Mouse (Mus musculus) forebrain, embryonic 11.5 days (tissue): ENCODE measurements around the gene Msmp. TPM values are rescaled to one million over a fixed set of nuclear protein-coding genes. Genes with fewer than 3 reads are reported as not detected.

Experiments used
- ATAC-seq: fragments of 200-750 bp; cut with Nextera tagmentation; replicated peaks from 2 replicates; pipeline ENCODE4 v1.8.0; 2017; ENCODE audit warnings: moderate TSS enrichment; ENCODE audit not compliant: low FRiP score
- DNase-seq: peaks from one replicate; pipeline ENCODE4 v3.0.0-alpha.2; 2017; ENCODE audit warnings: low spot score
- H3K27ac ChIP-seq: fragments of 300-500 bp; sonication (generic); 2 replicates; pipeline ENCODE4 v1.5.1; 2014; ENCODE audit warnings: low read depth, low read length
- H3K27me3 ChIP-seq: fragments of 300-500 bp; sonication (generic); 2 replicates; pipeline ENCODE4 v1.6.1; 2014; ENCODE audit warnings: mild to moderate bottlenecking, low read length, mixed read lengths; ENCODE audit not compliant: control insufficient read depth, insufficient read depth
- H3K36me3 ChIP-seq: fragments of 300-500 bp; sonication (generic); 2 replicates; pipeline ENCODE4 v1.6.1; 2014; ENCODE audit warnings: mild to moderate bottlenecking, low read length, moderate library complexity, mixed read lengths; ENCODE audit not compliant: control insufficient read depth, insufficient read depth
- H3K4me1 ChIP-seq: fragments of 300-500 bp; sonication (generic); replicated peaks from 2 replicates; pipeline ENCODE4 v1.6.1; 2014; ENCODE audit warnings: low read length, mixed read lengths; ENCODE audit not compliant: control insufficient read depth, insufficient read depth
- H3K4me2 ChIP-seq: fragments of 300-500 bp; sonication (generic); 2 replicates; pipeline ENCODE4 v1.6.1; 2014; ENCODE audit warnings: low read depth, mild to moderate bottlenecking, low read length, moderate library complexity, mixed read lengths; ENCODE audit not compliant: severe bottlenecking
- H3K4me3 ChIP-seq: fragments of 300-500 bp; sonication (generic); 2 replicates; pipeline ENCODE4 v1.5.1; 2014; ENCODE audit warnings: low read depth, low read length
- H3K9ac ChIP-seq: fragments of 300-500 bp; sonication (generic); 2 replicates; pipeline ENCODE4 v1.6.1; 2014; ENCODE audit warnings: low read length
- H3K9me3 ChIP-seq: fragments of 300-500 bp; sonication (generic); 2 replicates; pipeline ENCODE4 v1.6.1; 2016; ENCODE audit warnings: low read length, mixed read lengths; ENCODE audit not compliant: control insufficient read depth
- WGBS: fragments of 180-500 bp; shearing (Covaris S2); extraction: QIAGEN DNeasy Blood & Tissue Kit; methylation state at CpG from one replicate; pipeline ENCODE4 v1.1.7; 2014; 5-methylcytosine and 5-hydroxymethylcytosine counted together
- polyA plus RNA-seq: library from polyadenylated mRNA; unstranded; fragments of >200 nt; fragmentation: Nextera tagmentation; extraction: Ambion mirVana; gene quantifications from 2 replicates; pipeline ENCODE4 v1.2.1, GENCODE M21; 2014

The Msmp gene
- polyA plus RNA-seq, 1 experiment from 2014 or later = 2.8 TPM

DNA sequence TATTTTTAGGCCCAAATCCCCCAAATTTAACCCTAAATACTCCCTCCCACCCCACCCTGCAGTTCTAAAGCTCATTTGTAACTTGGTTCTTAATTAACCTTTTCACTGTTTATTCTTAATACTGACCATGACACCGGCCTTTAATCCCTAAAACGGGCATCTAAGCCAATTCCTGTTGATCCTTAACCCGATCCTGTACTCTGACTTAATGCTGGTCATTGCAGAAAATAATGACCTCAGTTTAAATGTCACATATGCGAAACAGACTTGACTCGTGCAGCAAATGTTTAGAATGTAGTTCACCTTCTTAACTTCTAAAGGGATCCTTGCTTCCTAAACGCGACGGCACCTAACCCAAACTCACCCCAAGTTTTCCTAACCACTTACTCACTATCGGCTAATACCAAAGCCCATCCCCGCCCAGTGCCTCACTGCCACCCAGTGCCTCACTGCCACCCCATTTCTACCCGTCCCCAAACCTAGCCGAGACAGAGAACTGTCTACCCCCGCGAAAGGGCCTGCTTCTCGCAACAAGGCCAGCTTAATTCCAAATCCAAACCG lies 22.8 kb downstream of the Msmp start:
- peaks cover under 1% of the 10 kb centered on the region; the same call in 1 of the 2 replicates for H3K36me3 ChIP-seq
- ATAC-seq = no peak; the same call in 1 of the 2 replicates
- 3% methylated on average over 16 of the region's 16 CpGs for WGBS
- DNase-seq = no peak
- H3K27me3 ChIP-seq = no peaks in the 10 kb centered on the region
- H3K27ac ChIP-seq = peak overlapping the region; percentile 97
- peak overlapping the region; percentile 92 for H3K9ac ChIP-seq
- H3K4me3 ChIP-seq = peak overlapping the region; percentile 90
- H3K4me1 ChIP-seq = peaks cover 20% of the 10 kb centered on the region; the same call in 1 of the 2 replicates
- H3K4me2 ChIP-seq = peak overlapping the region; percentile 59
- no peaks in the 10 kb centered on the region for H3K9me3 ChIP-seq

DNA sequence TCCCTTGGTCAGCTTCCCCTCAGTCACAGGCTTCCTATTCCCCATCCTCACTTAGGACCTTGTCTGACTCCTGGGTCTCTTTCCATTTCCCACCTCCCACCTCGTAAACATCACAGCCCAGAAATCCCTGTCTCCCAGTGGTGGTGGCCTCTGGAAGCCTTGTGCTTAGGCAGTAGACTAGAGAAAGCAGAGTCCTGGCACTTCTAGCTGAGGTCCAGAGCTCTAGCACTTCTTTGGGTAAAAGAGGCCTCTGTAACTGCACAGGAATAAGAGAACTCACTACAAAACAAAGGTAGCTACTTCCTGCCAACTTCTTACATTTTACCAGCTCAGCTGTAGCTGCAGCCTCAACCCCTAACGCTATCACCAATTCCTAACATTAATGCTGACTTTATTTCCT lies 23.3 kb downstream of the Msmp start:
- H3K4me3 ChIP-seq = peak overlapping the region; percentile 90
- peaks cover 20% of the 10 kb centered on the region; the same call in 1 of the 2 replicates for H3K4me1 ChIP-seq
- H3K4me2 ChIP-seq = peak overlapping the region; percentile 59
- no peaks in the 10 kb centered on the region for H3K27me3 ChIP-seq
- 32% methylated on average over 2 of the region's 2 CpGs for WGBS
- H3K36me3 ChIP-seq = no peaks in the 10 kb centered on the region; the same call in 1 of the 2 replicates
- DNase-seq = no peak
- H3K9ac ChIP-seq = peak overlapping the region; percentile 92; the same call in 1 of the 2 replicates
- H3K9me3 ChIP-seq = no peaks in the 10 kb centered on the region
- no peak overlapping the region for H3K27ac ChIP-seq
- ATAC-seq = no peak

DNA sequence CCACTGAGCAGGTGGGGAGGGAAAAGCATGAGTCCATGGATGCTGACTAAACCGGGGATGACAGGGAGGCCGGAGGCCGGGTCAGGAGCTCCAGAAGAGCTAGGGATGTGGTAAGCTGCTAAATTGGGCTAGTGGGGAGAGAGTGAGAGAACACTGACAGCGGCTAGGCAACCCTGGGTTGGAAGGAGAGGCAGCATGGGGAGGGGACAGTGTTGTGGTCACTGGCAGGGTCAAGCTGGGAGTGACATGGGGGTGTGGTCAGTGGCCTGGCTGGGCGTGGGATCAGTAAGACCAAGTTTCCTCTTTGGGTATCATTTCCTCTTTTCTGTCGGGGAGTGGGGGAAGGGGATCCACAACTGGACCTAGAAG lies 24.1 kb downstream of the Msmp start:
- H3K36me3 ChIP-seq = peaks cover 3% of the 10 kb centered on the region; the same call in 1 of the 2 replicates
- H3K4me2 ChIP-seq = 0 out of 2 replicates have a peak overlapping the region, but pooled peaks have one; percentile 15
- H3K9ac ChIP-seq = peak overlapping the region; percentile 17; the same call in 1 of the 2 replicates
- H3K27ac ChIP-seq = no peak overlapping the region
- no peaks in the 10 kb centered on the region for H3K9me3 ChIP-seq
- no peak overlapping the region for H3K4me3 ChIP-seq
- H3K27me3 ChIP-seq = no peaks in the 10 kb centered on the region
- DNase-seq = no peak
- 53% methylated on average over 6 of the region's 6 CpGs for WGBS
- ATAC-seq = no peak
- H3K4me1 ChIP-seq = peaks cover 20% of the 10 kb centered on the region; the same call in 1 of the 2 replicates

DNA sequence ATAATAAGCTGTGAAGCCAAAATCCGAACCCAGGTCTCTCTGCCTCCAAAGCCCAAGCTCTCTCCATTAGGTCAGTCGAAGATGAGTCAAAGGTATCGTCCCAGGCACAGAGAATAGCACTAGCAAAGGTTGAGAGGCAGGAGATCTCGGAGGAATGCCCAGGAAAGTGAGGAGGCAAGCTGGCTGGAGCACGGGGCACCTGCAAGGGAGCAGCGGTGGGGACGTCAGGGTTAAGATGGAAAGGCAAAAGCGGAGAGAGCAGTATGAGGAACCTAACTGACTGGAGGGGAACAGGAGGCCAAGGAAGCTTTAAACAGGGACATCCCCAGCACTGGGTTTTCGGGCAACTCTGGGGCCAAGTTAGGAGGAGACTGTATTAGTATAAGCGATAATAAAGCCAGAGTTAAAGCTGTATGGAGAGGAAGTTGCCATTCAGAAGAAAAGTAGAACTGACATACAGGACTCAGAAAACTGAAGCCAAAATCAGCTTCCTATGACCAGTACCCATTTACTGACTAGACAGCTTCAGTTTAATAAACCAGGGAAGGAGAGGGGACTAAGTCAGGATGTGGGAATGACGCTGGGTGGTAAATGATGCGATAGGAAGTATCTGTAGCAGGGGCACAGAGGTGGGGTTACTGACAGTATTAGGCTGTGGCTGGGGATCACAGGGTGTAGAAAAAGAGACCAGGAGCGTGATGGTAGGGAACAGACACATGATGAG lies 24.6 kb downstream of the Msmp start:
- 82% methylated on average over 13 of the region's 13 CpGs for WGBS
- ATAC-seq (no peak), DNase-seq (no peak)
- Histone ChIP-seq H3K36me3 (peaks cover 7% of the 10 kb centered on the region; the same call in 1 of the 2 replicates), H3K9me3 (no peaks in the 10 kb centered on the region), H3K4me3 (no peak overlapping the region), H3K9ac (peak overlapping the region; percentile 17; the same call in 1 of the 2 replicates), H3K4me2 (0 out of 2 replicates have a peak overlapping the region, but pooled peaks have one; percentile 15), H3K27me3 (no peaks in the 10 kb centered on the region), H3K27ac (no peak overlapping the region), H3K4me1 (peaks cover 20% of the 10 kb centered on the region; the same call in 1 of the 2 replicates)

DNA sequence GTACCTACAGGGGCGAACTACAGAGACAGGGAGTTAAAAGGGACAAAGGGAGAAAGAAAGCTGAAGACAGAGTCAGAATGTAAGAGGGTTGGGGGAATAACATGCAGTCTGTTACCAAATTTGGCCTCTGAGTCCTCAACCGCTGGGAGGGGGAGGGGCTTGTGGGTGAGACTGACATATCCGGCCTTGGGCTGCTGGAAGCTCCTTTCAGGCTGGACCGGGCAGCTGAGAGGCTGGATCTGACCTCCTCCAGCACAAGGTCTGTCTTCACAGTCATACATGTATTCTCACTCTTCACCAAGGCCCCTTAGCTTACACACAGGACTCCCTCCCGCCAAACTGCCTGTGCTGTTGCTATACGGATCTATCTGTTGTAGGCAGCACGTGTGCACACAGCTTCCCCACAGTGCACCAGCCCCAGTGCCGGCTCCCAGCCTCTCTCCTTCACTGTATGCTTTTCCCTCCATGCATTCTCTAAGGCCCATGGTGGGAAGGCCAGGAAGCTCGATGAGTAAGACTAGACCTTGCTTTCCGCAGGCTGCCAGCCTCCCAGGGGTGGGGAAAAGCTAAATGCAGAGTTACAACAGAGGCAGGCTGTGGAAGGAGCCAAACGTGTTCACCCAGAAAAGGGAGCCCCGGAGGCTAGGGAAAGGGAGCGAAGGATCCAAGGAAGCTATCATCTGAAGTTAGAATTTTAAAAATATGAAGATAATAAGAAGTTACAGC lies 25.5 kb downstream of the Msmp start:
- H3K4me3 ChIP-seq = no peak overlapping the region
- ATAC-seq = no peak
- H3K27ac ChIP-seq = peak overlapping the region; percentile 68
- WGBS = 34% methylated on average over 13 of the region's 13 CpGs
- H3K36me3 ChIP-seq = peaks cover 7% of the 10 kb centered on the region; the same call in 1 of the 2 replicates
- peak; percentile 69 for DNase-seq
- H3K27me3 ChIP-seq = no peaks in the 10 kb centered on the region
- peaks cover 20% of the 10 kb centered on the region; the same call in 1 of the 2 replicates for H3K4me1 ChIP-seq
- no peaks in the 10 kb centered on the region for H3K9me3 ChIP-seq
- H3K9ac ChIP-seq = no peak overlapping the region
- peak overlapping the region; percentile 26; the same call in 1 of the 2 replicates for H3K4me2 ChIP-seq

DNA sequence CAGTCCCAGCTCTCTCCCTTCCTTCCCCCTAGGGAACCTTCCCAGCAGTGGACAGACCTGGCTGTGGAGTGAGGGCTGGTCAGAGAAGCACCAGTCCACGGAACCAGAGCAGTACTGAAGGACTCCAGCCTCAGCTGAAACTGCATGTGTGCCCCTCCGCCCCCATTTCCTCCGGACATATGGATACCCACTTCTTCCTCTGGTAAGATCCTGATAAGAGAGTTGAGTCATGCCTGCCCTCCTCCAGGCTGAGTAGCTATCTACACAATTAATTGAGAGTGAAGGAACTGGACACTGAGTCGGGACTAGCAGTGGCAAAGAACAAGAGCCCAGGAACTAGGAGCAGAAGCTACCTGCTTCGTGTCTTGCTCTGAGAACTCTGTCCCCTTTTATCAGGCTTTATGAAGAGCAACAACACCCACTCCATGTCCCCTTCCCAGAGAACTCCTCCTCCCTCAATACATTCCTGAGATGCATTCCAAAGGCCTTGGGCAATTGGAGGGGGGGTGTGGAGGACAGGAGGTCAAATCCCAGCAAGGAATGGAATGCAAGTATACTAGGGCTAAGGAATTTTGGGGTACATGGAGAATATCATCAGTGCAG lies 26.2 kb downstream of the Msmp start:
- no peak overlapping the region for H3K27ac ChIP-seq
- H3K4me1 ChIP-seq = peaks cover 17% of the 10 kb centered on the region; the same call in 1 of the 2 replicates
- no peaks in the 10 kb centered on the region for H3K9me3 ChIP-seq
- H3K36me3 ChIP-seq = peaks cover 9% of the 10 kb centered on the region
- no peak for ATAC-seq
- no peaks in the 10 kb centered on the region for H3K27me3 ChIP-seq
- H3K4me2 ChIP-seq = peak overlapping the region; percentile 26; the same call in 1 of the 2 replicates
- no peak overlapping the region for H3K4me3 ChIP-seq
- 0 out of 2 replicates have a peak overlapping the region, but pooled peaks have one; percentile 9 for H3K9ac ChIP-seq
- 48% methylated on average over 5 of the region's 5 CpGs for WGBS
- no peak for DNase-seq

DNA sequence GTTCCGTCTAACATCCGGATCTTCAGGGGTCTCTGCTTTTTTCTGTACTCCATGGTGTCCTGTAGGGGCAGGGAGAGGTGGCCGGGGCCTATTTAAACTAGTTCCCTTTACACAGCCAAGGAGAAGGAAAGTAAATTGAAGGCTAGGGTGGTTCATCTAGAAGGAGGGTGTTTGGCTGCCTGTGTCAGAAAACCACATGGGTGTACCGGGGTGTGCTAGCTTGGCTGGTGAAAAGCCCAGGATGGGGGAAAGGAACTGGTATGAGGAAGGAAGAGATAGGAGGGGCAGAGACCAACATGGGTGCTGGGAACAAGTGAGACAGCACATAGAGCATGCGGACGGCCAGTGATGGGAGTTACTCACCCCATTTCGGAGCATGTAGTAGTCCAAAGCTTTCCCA lies 28.4 kb downstream of the Msmp start:
- Histone ChIP-seq H3K27me3 (no peaks in the 10 kb centered on the region), H3K9ac (no peak overlapping the region), H3K4me1 (peaks cover 13% of the 10 kb centered on the region; the same call in 1 of the 2 replicates), H3K9me3 (no peaks in the 10 kb centered on the region), H3K36me3 (peaks cover 22% of the 10 kb centered on the region), H3K4me2 (no peak overlapping the region), H3K27ac (no peak overlapping the region), H3K4me3 (no peak overlapping the region)
- DNase-seq = no peak
- WGBS = 96% methylated on average over 7 of the region's 7 CpGs
- no peak for ATAC-seq

DNA sequence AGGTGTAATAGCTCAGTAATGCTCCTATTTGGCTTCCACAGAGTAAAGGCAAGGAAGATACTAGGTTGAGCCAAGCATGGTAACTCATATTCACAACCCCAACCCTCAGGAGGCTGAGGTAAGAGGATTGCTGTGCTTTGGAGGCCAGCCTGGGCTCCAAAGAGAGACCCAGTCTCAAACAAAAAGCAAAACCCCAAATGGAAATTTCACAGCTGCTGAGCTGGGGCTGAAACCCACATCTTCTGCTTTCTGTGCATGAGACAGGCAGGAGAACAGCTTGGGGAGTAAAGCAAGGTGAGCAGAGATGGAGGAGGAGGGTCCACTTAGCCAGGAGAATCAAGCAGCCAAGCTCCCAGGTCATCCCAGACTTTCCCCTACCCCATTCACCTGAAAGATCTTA lies 30.4 kb downstream of the Msmp start:
- H3K4me3 ChIP-seq = no peak overlapping the region
- no peak overlapping the region for H3K9ac ChIP-seq
- no peak overlapping the region for H3K4me2 ChIP-seq
- peaks cover 33% of the 10 kb centered on the region for H3K36me3 ChIP-seq
- ATAC-seq (no peak), DNase-seq (no peak)
- H3K9me3 ChIP-seq = no peaks in the 10 kb centered on the region
- H3K27me3 ChIP-seq = no peaks in the 10 kb centered on the region
- peaks cover 5% of the 10 kb centered on the region; the same call in 1 of the 2 replicates for H3K4me1 ChIP-seq
- H3K27ac ChIP-seq = no peak overlapping the region
